Mouse (Mus musculus): ENCODE measurements around the gene Guca1a. TPM values are rescaled to one million over a fixed set of nuclear protein-coding genes. Genes with fewer than 3 reads are reported as not detected.

The Guca1a gene
- polyA plus RNA-seq, 1 experiment from 2014 or later, result 1.8 TPM

- Histone ChIP-seq H3K27ac (ENCODE audit: low read depth, low read length) (no peak overlapping the region), H3K36me3 (ENCODE audit: control insufficient read depth, insufficient read depth, low read length) (no peaks in the 10 kb centered on the region), H3K4me2 (peak overlapping the region; percentile 34), H3K9ac (ENCODE audit: low read length) (no peak overlapping the region), H3K4me3 (ENCODE audit: low read depth, low read length) (no peak overlapping the region), H3K9me3 (ENCODE audit: control insufficient read depth, low read length) (no peaks in the 10 kb centered on the region), H3K27me3 (ENCODE audit: control insufficient read depth, insufficient read depth, low read length) (peaks cover 7% of the 10 kb centered on the region), H3K4me1 (ENCODE audit: control insufficient read depth, insufficient read depth, low read length) (peaks cover 8% of the 10 kb centered on the region; the same call in 1 of the 2 replicates)
- WGBS, result 2% methylated on average over 20 of the region's 20 CpGs
- peak; percentile 80 for ATAC-seq (ENCODE audit: low FRiP score)
- peak; percentile 94 for DNase-seq (ENCODE audit: low spot score, missing footprints)
Measured at GRCm38 (mm10) chr17:47395376-47395913, 4.9 kb downstream of the Guca1a start.

GRCm38 (mm10) chr17:47394223-47394869 lies 6.0 kb downstream of the Guca1a start:
- Histone ChIP-seq H3K27ac (ENCODE audit: low read depth, low read length) (no peak overlapping the region), H3K27me3 (ENCODE audit: control insufficient read depth, insufficient read depth, low read length) (peaks cover 7% of the 10 kb centered on the region), H3K36me3 (ENCODE audit: control insufficient read depth, insufficient read depth, low read length) (no peaks in the 10 kb centered on the region), H3K9ac (ENCODE audit: low read length) (0 out of 2 replicates have a peak overlapping the region, but pooled peaks have one; percentile 5), H3K4me1 (ENCODE audit: control insufficient read depth, insufficient read depth, low read length) (0 out of 2 replicates have a peak, but pooled peaks cover 5% of the 10 kb centered on the region), H3K4me3 (ENCODE audit: low read depth, low read length) (no peak overlapping the region), H3K9me3 (ENCODE audit: control insufficient read depth, low read length) (no peaks in the 10 kb centered on the region), H3K4me2 (peak overlapping the region; percentile 34)
- 19% methylated on average over 24 of the region's 24 CpGs for WGBS
- DNase-seq (ENCODE audit: low spot score, missing footprints) (no peak), ATAC-seq (ENCODE audit: low FRiP score) (no peak)

- WGBS, result 52% methylated on average over 4 of the region's 4 CpGs
- Histone ChIP-seq H3K4me1 (ENCODE audit: control insufficient read depth, insufficient read depth, low read length) (0 out of 2 replicates have a peak, but pooled peaks cover 3% of the 10 kb centered on the region), H3K27ac (ENCODE audit: low read depth, low read length) (no peak overlapping the region), H3K9me3 (ENCODE audit: control insufficient read depth, low read length) (no peaks in the 10 kb centered on the region; the same call in 1 of the 2 replicates), H3K4me3 (ENCODE audit: low read depth, low read length) (no peak overlapping the region), H3K9ac (ENCODE audit: low read length) (no peak overlapping the region), H3K4me2 (no peak overlapping the region), H3K27me3 (ENCODE audit: control insufficient read depth, insufficient read depth, low read length) (no peaks in the 10 kb centered on the region; the same call in 1 of the 2 replicates), H3K36me3 (ENCODE audit: control insufficient read depth, insufficient read depth, low read length) (no peaks in the 10 kb centered on the region)
- peak; percentile 94 for DNase-seq (ENCODE audit: low spot score, missing footprints)
- ATAC-seq (ENCODE audit: low FRiP score), result no peak
Measured at GRCm38 (mm10) chr17:47386649-47387048, 13.7 kb downstream of the Guca1a start.

- H3K27me3 ChIP-seq (ENCODE audit: control insufficient read depth, insufficient read depth, low read length), result no peaks in the 10 kb centered on the region; the same call in 1 of the 2 replicates
- H3K9ac ChIP-seq (ENCODE audit: low read length), result no peak within 1 kb of the TSS
- 35% methylated on average over 10 of the region's 10 CpGs for WGBS
- ATAC-seq (ENCODE audit: low FRiP score) (no peak), DNase-seq (ENCODE audit: low spot score, missing footprints) (no peak)
- no peaks in the 10 kb centered on the region; the same call in 1 of the 2 replicates for H3K9me3 ChIP-seq (ENCODE audit: control insufficient read depth, low read length)
- no peak within 1 kb of the TSS for H3K4me2 ChIP-seq
- H3K4me1 ChIP-seq (ENCODE audit: control insufficient read depth, insufficient read depth, low read length), result 0 out of 2 replicates have a peak, but pooled peaks cover 3% of the 10 kb centered on the region
- no peak within 1 kb of the TSS for H3K4me3 ChIP-seq (ENCODE audit: low read depth, low read length)
- no peaks in the 10 kb centered on the region for H3K36me3 ChIP-seq (ENCODE audit: control insufficient read depth, insufficient read depth, low read length)
- H3K27ac ChIP-seq (ENCODE audit: low read depth, low read length), result no peak within 1 kb of the TSS
Measured at GRCm38 (mm10) chr17:47385145-47385544, 15.2 kb downstream of the Guca1a start, which contains the start of gene Guca1b. Guca1b (plus strand) TSS chr17:47385393.

- Histone ChIP-seq H3K27ac (ENCODE audit: low read depth, low read length) (no peak overlapping the region), H3K9me3 (ENCODE audit: control insufficient read depth, low read length) (no peaks in the 10 kb centered on the region; the same call in 1 of the 2 replicates), H3K36me3 (ENCODE audit: control insufficient read depth, insufficient read depth, low read length) (0 out of 2 replicates have a peak, but pooled peaks cover 2% of the 10 kb centered on the region), H3K9ac (ENCODE audit: low read length) (no peak overlapping the region), H3K27me3 (ENCODE audit: control insufficient read depth, insufficient read depth, low read length) (no peaks in the 10 kb centered on the region; the same call in 1 of the 2 replicates), H3K4me3 (ENCODE audit: low read depth, low read length) (no peak overlapping the region), H3K4me1 (ENCODE audit: control insufficient read depth, insufficient read depth, low read length) (0 out of 2 replicates have a peak, but pooled peaks cover 3% of the 10 kb centered on the region), H3K4me2 (no peak overlapping the region)
- DNase-seq (ENCODE audit: low spot score, missing footprints) (no peak), ATAC-seq (ENCODE audit: low FRiP score) (no peak)
- WGBS, result 90% methylated on average over 3 of the region's 3 CpGs
Measured at GRCm38 (mm10) chr17:47384064-47384463, 16.3 kb downstream of the Guca1a start.

- no peak for ATAC-seq (ENCODE audit: low FRiP score)
- no peak overlapping the region for H3K27ac ChIP-seq (ENCODE audit: low read depth, low read length)
- WGBS, result 90% methylated on average over 4 of the region's 4 CpGs
- H3K27me3 ChIP-seq (ENCODE audit: control insufficient read depth, insufficient read depth, low read length), result no peaks in the 10 kb centered on the region; the same call in 1 of the 2 replicates
- 0 out of 2 replicates have a peak, but pooled peaks cover 3% of the 10 kb centered on the region for H3K4me1 ChIP-seq (ENCODE audit: control insufficient read depth, insufficient read depth, low read length)
- no peak overlapping the region for H3K4me2 ChIP-seq
- H3K4me3 ChIP-seq (ENCODE audit: low read depth, low read length), result no peak overlapping the region
- no peak for DNase-seq (ENCODE audit: low spot score, missing footprints)
- no peaks in the 10 kb centered on the region; the same call in 1 of the 2 replicates for H3K9me3 ChIP-seq (ENCODE audit: control insufficient read depth, low read length)
- H3K36me3 ChIP-seq (ENCODE audit: control insufficient read depth, insufficient read depth, low read length), result 0 out of 2 replicates have a peak, but pooled peaks cover 2% of the 10 kb centered on the region
- H3K9ac ChIP-seq (ENCODE audit: low read length), result no peak overlapping the region
Measured at GRCm38 (mm10) chr17:47383266-47383665, 17.1 kb downstream of the Guca1a start.

GRCm38 (mm10) chr17:47381917-47382316 lies 18.5 kb downstream of the Guca1a start:
- no peak overlapping the region for H3K4me2 ChIP-seq
- WGBS, result 48% methylated on average over 11 of the region's 11 CpGs
- H3K4me1 ChIP-seq (ENCODE audit: control insufficient read depth, insufficient read depth, low read length), result 0 out of 2 replicates have a peak, but pooled peaks cover 3% of the 10 kb centered on the region
- H3K27me3 ChIP-seq (ENCODE audit: control insufficient read depth, insufficient read depth, low read length), result no peaks in the 10 kb centered on the region; the same call in 1 of the 2 replicates
- H3K9ac ChIP-seq (ENCODE audit: low read length), result no peak overlapping the region
- no peak overlapping the region for H3K27ac ChIP-seq (ENCODE audit: low read depth, low read length)
- peaks cover 4% of the 10 kb centered on the region; the same call in 1 of the 2 replicates for H3K36me3 ChIP-seq (ENCODE audit: control insufficient read depth, insufficient read depth, low read length)
- no peak for DNase-seq (ENCODE audit: low spot score, missing footprints)
- H3K9me3 ChIP-seq (ENCODE audit: control insufficient read depth, low read length), result no peaks in the 10 kb centered on the region; the same call in 1 of the 2 replicates
- no peak for ATAC-seq (ENCODE audit: low FRiP score)
- no peak overlapping the region for H3K4me3 ChIP-seq (ENCODE audit: low read depth, low read length)

- DNase-seq (ENCODE audit: low spot score, missing footprints), result no peak
- no peak for ATAC-seq (ENCODE audit: low FRiP score)
- no peaks in the 10 kb centered on the region for H3K9me3 ChIP-seq (ENCODE audit: control insufficient read depth, low read length)
- H3K36me3 ChIP-seq (ENCODE audit: control insufficient read depth, insufficient read depth, low read length), result peaks cover 13% of the 10 kb centered on the region
- H3K9ac ChIP-seq (ENCODE audit: low read length), result no peak overlapping the region
- H3K4me3 ChIP-seq (ENCODE audit: low read depth, low read length), result no peak overlapping the region
- no peak overlapping the region for H3K4me2 ChIP-seq
- WGBS, result 84% methylated on average over 15 of the region's 15 CpGs
- H3K27me3 ChIP-seq (ENCODE audit: control insufficient read depth, insufficient read depth, low read length), result no peaks in the 10 kb centered on the region; the same call in 1 of the 2 replicates
- no peak overlapping the region for H3K27ac ChIP-seq (ENCODE audit: low read depth, low read length)
- H3K4me1 ChIP-seq (ENCODE audit: control insufficient read depth, insufficient read depth, low read length), result no peaks in the 10 kb centered on the region
Measured at GRCm38 (mm10) chr17:47378133-47378532, 22.3 kb downstream of the Guca1a start.

- no peak for ATAC-seq (ENCODE audit: low FRiP score)
- H3K4me1 ChIP-seq (ENCODE audit: control insufficient read depth, insufficient read depth, low read length), result no peaks in the 10 kb centered on the region
Measured at GRCm38 (mm10) chr17:47376779-47377280, 23.6 kb downstream of the Guca1a start.

More at GRCm38 (mm10) chr17:47376779-47377280, 23.6 kb downstream of the Guca1a start:
- Histone ChIP-seq H3K36me3 (ENCODE audit: control insufficient read depth, insufficient read depth, low read length) (peaks cover 13% of the 10 kb centered on the region), H3K9ac (ENCODE audit: low read length) (no peak overlapping the region), H3K9me3 (ENCODE audit: control insufficient read depth, low read length) (no peaks in the 10 kb centered on the region), H3K27ac (ENCODE audit: low read depth, low read length) (no peak overlapping the region), H3K4me3 (ENCODE audit: low read depth, low read length) (no peak overlapping the region), H3K4me2 (no peak overlapping the region), H3K27me3 (ENCODE audit: control insufficient read depth, insufficient read depth, low read length) (no peaks in the 10 kb centered on the region)
- WGBS, result 90% methylated on average over 6 of the region's 6 CpGs
- DNase-seq (ENCODE audit: low spot score, missing footprints), result no peak

Measured in midbrain, embryonic 11.5 days (tissue).